Mouse (Mus musculus) granulocyte monocyte progenitor cell, adult 5-6 weeks (primary cell): ENCODE measurements around the gene Epo. TPM values are rescaled to one million over a fixed set of nuclear protein-coding genes. Genes with fewer than 3 reads are reported as not detected.

Experiments used
- ATAC-seq: replicated peaks from 2 replicates; pipeline ENCODE4 v1.8.0; 2016; ENCODE audit warnings: mild to moderate bottlenecking, moderate TSS enrichment, inconsistent platforms; ENCODE audit not compliant: poor library complexity, severe bottlenecking
- total RNA-seq, 2 experiments: library from RNA; stranded (forward) in 1 of 2; stranded (reverse) in 1 of 2; fragments of 200-712, 200-1000 nt in 1 of 2; fragments of >200 nt in 1 of 2; fragmentation: Nextera tagmentation in 1 of 2; gene quantifications; 2 replicates each; pipeline ENCODE4 v1.2.3; 2014 to 2017

The Epo gene
- total RNA-seq, 2 experiments from 2014 or later, result not detected

- ATAC-seq, result no peak
Measured at GRCm38 (mm10) chr5:137487616-137488015, 45.4 kb downstream of the Epo start.

GRCm38 (mm10) chr5:137485851-137486155 lies 47.2 kb downstream of the Epo start:
- ATAC-seq, result no peak

GRCm38 (mm10) chr5:137485071-137485850 lies 47.8 kb downstream of the Epo start:
- no peak for ATAC-seq

GRCm38 (mm10) chr5:137481897-137482296 lies 51.1 kb downstream of the Epo start:
- no peak for ATAC-seq

GRCm38 (mm10) chr5:137481138-137481537 lies 51.9 kb downstream of the Epo start:
- peak; percentile 62 for ATAC-seq

GRCm38 (mm10) chr5:137476964-137477363 lies 56.1 kb downstream of the Epo start, which contains the start of gene Zan:
Gene Zan, minus strand, starts transcription at chr5:137477064.
- ATAC-seq, result no peak

- ATAC-seq, result no peak
Measured at GRCm38 (mm10) chr5:137474351-137474750, 58.7 kb downstream of the Epo start.

- ATAC-seq, result no peak; the same call in 1 of the 2 replicates
Measured at GRCm38 (mm10) chr5:137472252-137472904, 60.7 kb downstream of the Epo start.

- no peak for ATAC-seq
Measured at GRCm38 (mm10) chr5:137466946-137467345, 66.1 kb downstream of the Epo start.

- no peak for ATAC-seq
Measured at GRCm38 (mm10) chr5:137465049-137465448, 68.0 kb downstream of the Epo start.

- ATAC-seq, result 0 out of 2 replicates have a peak, but pooled peaks have one; percentile 20
Measured at GRCm38 (mm10) chr5:137455866-137456591, 77.0 kb downstream of the Epo start.

GRCm38 (mm10) chr5:137455206-137455605 lies 77.8 kb downstream of the Epo start:
- peak; percentile 14; the same call in 1 of the 2 replicates for ATAC-seq

GRCm38 (mm10) chr5:137445536-137445935 lies 87.5 kb downstream of the Epo start:
- no peak for ATAC-seq

GRCm38 (mm10) chr5:137440216-137440855 lies 92.7 kb downstream of the Epo start:
- ATAC-seq, result no peak

- no peak for ATAC-seq
Measured at GRCm38 (mm10) chr5:137433889-137434288, 99.2 kb downstream of the Epo start.

Other genes starting within 250 kb of the Epo start
- gene Ache, start 245.7 kb downstream of the Epo start, total RNA-seq (2014; fragmentation: Nextera tagmentation), result not detected in 2 replicates
- gene Ache, start 245.7 kb downstream of the Epo start, total RNA-seq (2017), result 0.04 and 0.10 TPM in 2 replicates
- gene Ufsp1, start 238.6 kb downstream of the Epo start, total RNA-seq (2014; fragmentation: Nextera tagmentation), result 0.53 TPM in 1 of 2 replicates, not detected in the other
- gene Ufsp1, start 238.6 kb downstream of the Epo start, total RNA-seq (2017), result 0.43 and 5.2 TPM in 2 replicates
- gene Srrt, start 225.6 kb downstream of the Epo start, total RNA-seq (2014; fragmentation: Nextera tagmentation), result 238 and 321 TPM in 2 replicates
- 239 and 278 TPM in 2 replicates for gene Srrt, start 225.6 kb downstream of the Epo start, total RNA-seq (2017)
- gene Trip6, start 218.8 kb downstream of the Epo start, total RNA-seq (2014; fragmentation: Nextera tagmentation), result 9.4 and 9.9 TPM in 2 replicates
- gene Trip6, start 218.8 kb downstream of the Epo start, total RNA-seq (2017), result 2.9 and 5.6 TPM in 2 replicates
- 16.3 and 26.3 TPM in 2 replicates for gene Slc12a9, start 199.6 kb downstream of the Epo start, total RNA-seq (2014; fragmentation: Nextera tagmentation)
- gene Slc12a9, start 199.6 kb downstream of the Epo start, total RNA-seq (2017), result 6.5 and 6.6 TPM in 2 replicates
- gene Ephb4, start 183.1 kb downstream of the Epo start, total RNA-seq (2014; fragmentation: Nextera tagmentation), result not detected in 2 replicates
- gene Ephb4, start 183.1 kb downstream of the Epo start, total RNA-seq (2017), result not detected in 2 replicates
- 0.66 and 4.7 TPM in 2 replicates for gene Zan, start 56.2 kb downstream of the Epo start, total RNA-seq (2014; fragmentation: Nextera tagmentation)
- 0.04 and 0.05 TPM in 2 replicates for gene Zan, start 56.2 kb downstream of the Epo start, total RNA-seq (2017)
- 31.2 and 36.5 TPM in 2 replicates for gene Pop7, start 30.7 kb downstream of the Epo start, total RNA-seq (2014; fragmentation: Nextera tagmentation)
- gene Pop7, start 30.7 kb downstream of the Epo start, total RNA-seq (2017), result 18.3 and 28.9 TPM in 2 replicates
- 21.0 and 21.7 TPM in 2 replicates for gene Gigyf1, start 14.7 kb downstream of the Epo start, total RNA-seq (2014; fragmentation: Nextera tagmentation)
- gene Gigyf1, start 14.7 kb downstream of the Epo start, total RNA-seq (2017), result 5.2 and 7.7 TPM in 2 replicates
- 335 and 473 TPM in 2 replicates for gene Gnb2, start 268 bp upstream of the Epo start, total RNA-seq (2014; fragmentation: Nextera tagmentation)
- 226 and 299 TPM in 2 replicates for gene Gnb2, start 268 bp upstream of the Epo start, total RNA-seq (2017)
- not detected in 2 replicates for gene Actl6b, start 20.3 kb upstream of the Epo start, total RNA-seq (2014; fragmentation: Nextera tagmentation)
- not detected in 2 replicates for gene Actl6b, start 20.3 kb upstream of the Epo start, total RNA-seq (2017)
- 5.8 and 20.3 TPM in 2 replicates for gene Tfr2, start 36.6 kb upstream of the Epo start, total RNA-seq (2014; fragmentation: Nextera tagmentation)
- 7.5 and 10.2 TPM in 2 replicates for gene Tfr2, start 36.6 kb upstream of the Epo start, total RNA-seq (2017)
- gene Mospd3, start 67.8 kb upstream of the Epo start, total RNA-seq (2014; fragmentation: Nextera tagmentation), result 146 and 159 TPM in 2 replicates
- 4.0 and 7.4 TPM in 2 replicates for gene Mospd3, start 67.8 kb upstream of the Epo start, total RNA-seq (2017)
- gene Pcolce, start 80.5 kb upstream of the Epo start, total RNA-seq (2014; fragmentation: Nextera tagmentation), result not detected in 2 replicates
- 0.62 TPM in 1 of 2 replicates, not detected in the other for gene Pcolce, start 80.5 kb upstream of the Epo start, total RNA-seq (2017)
- not detected in 2 replicates for gene Fbxo24, start 95.8 kb upstream of the Epo start, total RNA-seq (2014; fragmentation: Nextera tagmentation)
- not detected in 2 replicates for gene Fbxo24, start 95.8 kb upstream of the Epo start, total RNA-seq (2017)
- 57.4 and 73.0 TPM in 2 replicates for gene Lrch4, start 95.9 kb upstream of the Epo start, total RNA-seq (2014; fragmentation: Nextera tagmentation)
- gene Lrch4, start 95.9 kb upstream of the Epo start, total RNA-seq (2017), result 34.6 and 42.2 TPM in 2 replicates
- 13.2 and 16.4 TPM in 2 replicates for gene Gm20605, start 95.9 kb upstream of the Epo start, total RNA-seq (2014; fragmentation: Nextera tagmentation)
- gene Gm20605, start 95.9 kb upstream of the Epo start, total RNA-seq (2017), result 0.62 and 3.6 TPM in 2 replicates
- gene Sap25, start 108.1 kb upstream of the Epo start, total RNA-seq (2014; fragmentation: Nextera tagmentation), result 32.1 and 55.2 TPM in 2 replicates
- 9.7 and 20.8 TPM in 2 replicates for gene Sap25, start 108.1 kb upstream of the Epo start, total RNA-seq (2017)
- not detected in 2 replicates for gene Irs3, start 112.5 kb upstream of the Epo start, total RNA-seq (2014; fragmentation: Nextera tagmentation)
- gene Irs3, start 112.5 kb upstream of the Epo start, total RNA-seq (2017), result not detected in 2 replicates
- gene Agfg2, start 151.5 kb upstream of the Epo start, total RNA-seq (2014; fragmentation: Nextera tagmentation), result 13.7 and 15.0 TPM in 2 replicates
- gene Agfg2, start 151.5 kb upstream of the Epo start, total RNA-seq (2017), result 10.7 and 13.9 TPM in 2 replicates
- gene Nyap1, start 208.4 kb upstream of the Epo start, total RNA-seq (2014; fragmentation: Nextera tagmentation), result not detected in 2 replicates
- not detected in 2 replicates for gene Nyap1, start 208.4 kb upstream of the Epo start, total RNA-seq (2017)
- gene Tsc22d4, start 212.5 kb upstream of the Epo start, total RNA-seq (2014; fragmentation: Nextera tagmentation), result 71.5 and 78.5 TPM in 2 replicates
- gene Tsc22d4, start 212.5 kb upstream of the Epo start, total RNA-seq (2017), result 57.5 and 74.8 TPM in 2 replicates
- 29.4 and 36.7 TPM in 2 replicates for gene Ppp1r35, start 245.6 kb upstream of the Epo start, total RNA-seq (2014; fragmentation: Nextera tagmentation)
- 22.9 and 24.1 TPM in 2 replicates for gene Ppp1r35, start 245.6 kb upstream of the Epo start, total RNA-seq (2017)